Mouse (Mus musculus) thymus, postnatal 0 days (tissue): ENCODE data around the gene Olfml2b. TPM values are rescaled to one million over a fixed set of nuclear protein-coding genes. Genes with fewer than 3 reads are reported as not detected.

Experiments used
- DNase-seq: peaks from one replicate; pipeline ENCODE4 v3.0.0-alpha.2; 2015; ENCODE audit warnings: low spot score
- polyA plus RNA-seq: library from polyadenylated mRNA; unstranded; fragments of >200 nt; fragmentation: Nextera tagmentation; extraction: Ambion mirVana; gene quantifications from 2 replicates; pipeline ENCODE4 v1.2.1, GENCODE M21; 2015

Gene Olfml2b
- polyA plus RNA-seq, 1 experiment from 2014 or later, result 1.7 TPM

GRCm38 (mm10) chr1:170731865-170732595, 87.7 kb downstream of the Olfml2b start:
- no peak for DNase-seq

Other genes with a start within 250 kb of the Olfml2b start
- 0.86 and 1.8 TPM in 2 replicates for gene Nos1ap, start 54.7 kb upstream of the Olfml2b start, polyA plus RNA-seq
- gene Atf6, start 223.2 kb downstream of the Olfml2b start, polyA plus RNA-seq, result 5.9 and 6.1 TPM in 2 replicates
- 0.34 and 0.45 TPM in 2 replicates for gene Gm26620, start 240.5 kb downstream of the Olfml2b start, polyA plus RNA-seq
- gene Dusp12, start 241.0 kb downstream of the Olfml2b start, polyA plus RNA-seq, result 30.0 and 30.5 TPM in 2 replicates